Mouse (Mus musculus): ENCODE data around the gene Tmem178. TPM values are rescaled to one million over a fixed set of nuclear protein-coding genes. Genes with fewer than 3 reads are reported as not detected.
A peak's percentile ranks its signal among the peaks of the same experiment; 100 is the strongest.

Gene Tmem178
- total and polyA plus RNA-seq, 3 experiments: 0.28 TPM; not detected in 2

DNA sequence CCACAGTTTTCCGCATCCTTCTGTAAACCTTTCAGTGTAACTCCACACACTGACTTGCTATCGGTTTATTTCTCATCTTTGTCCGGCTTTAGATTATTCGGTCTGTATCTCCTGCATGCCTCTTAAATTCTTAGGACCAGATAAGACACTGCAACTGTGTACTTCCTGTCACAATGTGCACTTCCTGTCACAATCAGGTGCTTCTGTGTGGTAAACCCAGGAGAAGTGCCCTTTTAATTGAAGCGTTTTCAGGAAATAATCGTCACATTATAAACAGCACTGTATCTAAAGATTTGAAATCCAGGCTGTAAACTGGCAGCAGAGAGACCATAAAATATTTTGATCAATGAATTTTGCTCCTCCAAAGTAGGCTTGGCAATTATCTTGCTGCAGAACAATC is 100.7 kb downstream of the Tmem178 start (continued):
- TF ChIP-seq USF2 (IDR thresholded peaks at IDR 0.05; ENCODE audit: borderline replicate concordance in 1 of 2, insufficient read depth in 1 of 2, low read depth in 1 of 2, low read length in 2 of 2) (no peak), POLR2AphosphoS2 (IDR thresholded peaks at IDR 0.05; ENCODE audit: low read length) (no peak), TCF12 (IDR thresholded peaks at IDR 0.05; ENCODE audit: low read depth, low read length) (0 out of 2 replicates have a peak, but pooled peaks have one; percentile 9), GATA1 (IDR thresholded peaks at IDR 0.05; ENCODE audit: low read depth, low read length) (peak; percentile 37), TBP (IDR thresholded peaks at IDR 0.05; ENCODE audit: low read depth, low read length) (no peak), MAZ (IDR thresholded peaks at IDR 0.05; ENCODE audit: low read depth, low read length) (no peak), RCOR1 (IDR thresholded peaks at IDR 0.05; ENCODE audit: low read depth, low read length) (no peak), SMC3 (IDR thresholded peaks at IDR 0.05; ENCODE audit: low read depth, low read length) (no peak), MAFK (IDR thresholded peaks at IDR 0.05; ENCODE audit: borderline replicate concordance, low read depth, low read length) (no peak), CHD1 (IDR thresholded peaks at IDR 0.05; ENCODE audit: low read depth, low read length) (no peak), MEF2A (IDR thresholded peaks at IDR 0.05; ENCODE audit: extremely low read depth, insufficient replicate concordance, low read depth, low read length, poor library complexity, severe bottlenecking) (no peak), CHD2 (IDR thresholded peaks at IDR 0.05; ENCODE audit: low read length) (no peak)

DNA sequence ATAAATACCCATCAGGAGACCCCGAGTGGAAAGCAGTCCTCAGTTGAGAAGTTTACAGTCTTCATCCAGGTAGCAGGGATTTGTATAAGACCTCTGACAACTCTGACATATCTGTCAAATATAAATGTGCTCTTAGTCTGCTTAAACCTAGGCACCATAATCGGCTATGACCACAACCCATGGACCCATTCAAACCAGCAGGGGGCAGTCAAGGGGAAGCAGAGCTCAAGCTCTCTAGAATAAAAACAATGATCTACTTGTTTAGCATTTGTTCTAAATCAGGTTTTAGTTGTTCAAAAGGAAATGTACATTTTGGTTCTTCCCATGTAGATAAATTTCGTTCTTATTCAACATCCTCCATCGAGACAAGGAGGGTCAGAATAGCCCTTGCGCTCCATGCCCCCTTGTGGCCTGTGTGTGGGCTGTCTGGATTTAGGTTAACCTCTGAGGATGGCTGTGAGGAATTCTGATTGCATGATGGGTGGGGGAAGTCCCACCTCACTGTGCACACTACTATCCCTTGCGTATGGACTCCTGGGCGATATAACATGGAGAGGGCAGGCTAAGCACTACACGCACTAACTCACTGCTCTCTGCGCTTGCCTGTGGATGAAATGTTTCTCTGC is 101.2 kb downstream of the Tmem178 start:
- peaks cover 3 to 14% of the 10 kb centered on the region in 2 experiments; a peak in 3 of 4 replicates for H3K36me3 ChIP-seq (ENCODE audit: control insufficient read depth in 1 of 2, insufficient read depth in 2 of 2, low read length in 2 of 2)
- peaks cover 5 to 6% of the 10 kb centered on the region in 2 experiments; a peak in 3 of 4 replicates for H3K4me1 ChIP-seq (ENCODE audit: control insufficient read depth in 1 of 2, insufficient read depth in 2 of 2, low read length in 2 of 2)
- H3K79me2 ChIP-seq (ENCODE audit: control insufficient read depth, insufficient read depth, low read length, poor library complexity): no peaks in the 10 kb centered on the region
- no peak for TF ChIP-seq TCF12 (IDR thresholded peaks at IDR 0.05; ENCODE audit: low read depth, low read length)
- no peak for TF ChIP-seq BHLHE40 (IDR thresholded peaks at IDR 0.05; ENCODE audit: borderline replicate concordance, low read depth, low read length)
- TF ChIP-seq HCFC1 (IDR thresholded peaks at IDR 0.05; ENCODE audit: low read depth, low read length): no peak
- TF ChIP-seq ZMIZ1 (IDR thresholded peaks at IDR 0.05; ENCODE audit: low read depth, low read length): no peak
- TF ChIP-seq MEF2A (IDR thresholded peaks at IDR 0.05; ENCODE audit: extremely low read depth, insufficient replicate concordance, low read depth, low read length, poor library complexity, severe bottlenecking): no peak
- TF ChIP-seq CTCF (IDR thresholded peaks at IDR 0.05 in 2 of 3, conservative IDR thresholded peaks at IDR 0.05 in 1 of 3; ENCODE audit: control insufficient read depth in 1 of 3, insufficient read depth in 1 of 3, low read depth in 2 of 3, low read length in 3 of 3, poor library complexity in 1 of 3, severe bottlenecking in 1 of 3): peak; percentile 41 to 57 (median 55)
- peak; percentile 30; the same call in 1 of the 2 replicates for TF ChIP-seq SMC3 (IDR thresholded peaks at IDR 0.05; ENCODE audit: low read depth, low read length)
- DNase-seq (ENCODE audit: low read depth, low spot score): peak; percentile 55
- no peaks in the 10 kb centered on the region for H3K27me3 ChIP-seq (ENCODE audit: control insufficient read depth in 1 of 2, insufficient read depth in 2 of 2, low read length in 2 of 2)
- no peak overlapping the region for H3K4me3 ChIP-seq (ENCODE audit: control insufficient read depth in 1 of 2, insufficient read depth in 1 of 2, low read depth in 2 of 2, low read length in 2 of 2)
- no peaks in the 10 kb centered on the region for H3K9me3 ChIP-seq (replicated peaks; ENCODE audit: insufficient read depth, low read length)
- H3K27ac ChIP-seq (ENCODE audit: control insufficient read depth, low read depth, low read length): no peak overlapping the region
- no peak overlapping the region for H3K9ac ChIP-seq (ENCODE audit: control insufficient read depth, low read depth, low read length, poor library complexity, severe bottlenecking)

All from MEL (cell line).